Comparison of ENCODE assay signal across 23 mouse cellular contexts in the genomic region with DNA sequence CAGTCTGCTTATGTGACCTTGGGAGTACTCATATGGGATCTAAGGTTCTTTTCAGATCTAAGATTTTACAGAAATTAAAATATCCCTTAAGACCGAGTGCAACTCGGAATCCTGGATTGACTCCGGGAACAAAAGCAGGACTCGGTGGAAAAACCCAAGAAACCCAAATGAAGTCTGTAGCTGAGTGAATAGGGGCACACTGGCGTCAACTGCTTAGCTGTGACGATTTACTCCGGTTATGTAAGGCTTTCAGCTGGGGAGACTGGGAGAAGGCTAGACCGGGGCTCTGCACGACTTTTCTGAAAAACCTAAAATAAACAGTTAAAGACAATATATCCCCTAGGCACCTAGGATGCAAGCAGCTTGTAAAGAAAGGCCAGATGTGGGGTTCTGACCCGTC. TPM values are rescaled to one million over a fixed set of nuclear protein-coding genes. Genes with fewer than 3 reads are reported as not detected.
DNase-seq lines count a peak whose midpoint lies in the region; ATAC-seq and TF ChIP-seq lines count a peak whose summit lies in the region.
"Had no signal": no experiment of that assay in that cellular context is flagged by ENCODE, and none has a peak within 500 bp of the region (broad histone marks: within the 10 kb centered on the region; RNA-seq: fewer than 3 reads in every experiment).

No protein-coding gene starts in this region.

- no peak for ATAC-seq in heart, postnatal 0 days (ENCODE audit: insufficient read depth, low read depth)
- ATAC-seq in heart, embryonic 12.5 days (ENCODE audit: insufficient number of reproducible peaks, low FRiP score), result no peak
- ATAC-seq: forebrain, embryonic 14.5 days; hindbrain, embryonic 16.5 days; inflammation-experienced regulatory T-cells, adult 6 months; intestine, postnatal 0 days had no signal

- H3K4me1 ChIP-seq in heart, adult 2 months (ENCODE audit: control insufficient read depth, insufficient read depth, low read length), result peaks cover 24% of the 10 kb centered on the region
- H3K4me1 ChIP-seq in heart, postnatal 0 days (ENCODE audit: control insufficient read depth, insufficient read depth), result peaks cover 13% of the 10 kb centered on the region
- peaks cover 25% of the 10 kb centered on the region for H3K4me1 ChIP-seq in heart, embryonic 12.5 days (replicated peaks)
- H3K4me1 ChIP-seq in testis, adult 2 months (ENCODE audit: control insufficient read depth, insufficient read depth, low read length), result no peaks in the 10 kb centered on the region; the same call in 1 of the 2 replicates
- peaks cover 35% of the 10 kb centered on the region for H3K4me1 ChIP-seq in small intestine, adult 2 months (ENCODE audit: control insufficient read depth, insufficient read depth, insufficient read length, low read length)
- H3K4me1 ChIP-seq: embryonic facial prominence, embryonic 15.5 days had no signal

- H3K27me3 ChIP-seq in heart, adult 2 months (ENCODE audit: control insufficient read depth, insufficient read depth, low read length), result no peaks in the 10 kb centered on the region
- H3K27me3 ChIP-seq in heart, postnatal 0 days (ENCODE audit: control insufficient read depth, insufficient read depth, low read length), result no peaks in the 10 kb centered on the region
- no peaks in the 10 kb centered on the region; the same call in 1 of the 2 replicates for H3K27me3 ChIP-seq in heart, embryonic 12.5 days (replicated peaks)
- H3K27me3 ChIP-seq in testis, adult 2 months (ENCODE audit: control insufficient read depth, insufficient read depth, low read length), result no peaks in the 10 kb centered on the region
- no peaks in the 10 kb centered on the region for H3K27me3 ChIP-seq in small intestine, adult 2 months (ENCODE audit: control insufficient read depth, insufficient read depth, low read length)
- H3K27me3 ChIP-seq: embryonic facial prominence, embryonic 15.5 days; hindbrain, embryonic 12.5 days had no signal

- TF ChIP-seq EP300 in heart, adult 2 months (IDR thresholded peaks at IDR 0.05; ENCODE audit: insufficient read depth, low read depth, low read length), result no peak
- no peak for TF ChIP-seq EP300 in heart, postnatal 0 days (IDR thresholded peaks at IDR 0.05; ENCODE audit: low read depth)

- intact Hi-C loops in heart, adult 2 months (cut with DNase I), result no loop called here

- H3K9ac ChIP-seq in heart, adult 2 months (ENCODE audit: low read depth, low read length), result no peak overlapping the region
- no peak overlapping the region for H3K9ac ChIP-seq in heart, postnatal 0 days (replicated peaks; ENCODE audit: low read depth, low read length)
- H3K9ac ChIP-seq in heart, embryonic 12.5 days, result no peak overlapping the region
- H3K9ac ChIP-seq: embryonic facial prominence, embryonic 15.5 days; hindbrain, embryonic 12.5 days had no signal

- no peaks in the 10 kb centered on the region for H3K9me3 ChIP-seq in heart, postnatal 0 days (replicated peaks; ENCODE audit: control insufficient read depth, low read length)
- no peaks in the 10 kb centered on the region for H3K9me3 ChIP-seq in heart, embryonic 12.5 days (replicated peaks)
- H3K9me3 ChIP-seq: embryonic facial prominence, embryonic 15.5 days; forebrain, embryonic 10.5 days; G1E; hindbrain, embryonic 12.5 days had no signal

- no peak for DNase-seq in heart, adult 2 months
- DNase-seq in heart, adult 8-10 months (ENCODE audit: low spot score), result no peak
- DNase-seq in heart, postnatal 0 days (ENCODE audit: low spot score), result no peak
- DNase-seq in testis, postnatal 10 days (ENCODE audit: low spot score), result no peak
- no peak for DNase-seq in ovary, postnatal 14 days (ENCODE audit: low spot score)
- DNase-seq: cerebellum, adult 11 months; cerebellum, adult 9-10 months; cerebellum, postnatal 36 days; embryo, embryonic 11 days; gastrocnemius, postnatal 25 days; heart, postnatal 36 days had no signal

- no peak for TF ChIP-seq CTCF in heart, adult 2 months (IDR thresholded peaks at IDR 0.05)
- no peak for TF ChIP-seq CTCF in heart, postnatal 0 days (IDR thresholded peaks at IDR 0.05; ENCODE audit: low read depth)
- TF ChIP-seq CTCF in testis, adult 2 months (IDR thresholded peaks at IDR 0.05; ENCODE audit: control insufficient read depth, insufficient read depth, insufficient replicate concordance, low read depth, low read length), result no peak
- TF ChIP-seq CTCF in small intestine, adult 2 months (IDR thresholded peaks at IDR 0.05; ENCODE audit: extremely low read depth, insufficient read length, insufficient replicate concordance, low read depth, low read length), result no peak

- 73% methylated on average over 10 of the region's 10 CpGs for WGBS in heart, adult 2 months
- WGBS in heart, postnatal 0 days, result 59% methylated on average over 10 of the region's 10 CpGs
- WGBS in heart, embryonic 12.5 days, result 49% methylated on average over 10 of the region's 10 CpGs
- WGBS in small intestine, adult 2 months, result 49% methylated on average over 10 of the region's 10 CpGs

- no peak for TF ChIP-seq POLR2A in heart, adult 2 months (IDR thresholded peaks at IDR 0.05; ENCODE audit: insufficient read depth, low read depth, low read length)
- TF ChIP-seq POLR2A in testis, adult 2 months (IDR thresholded peaks at IDR 0.05; ENCODE audit: control insufficient read depth, low read depth, low read length), result no peak
- no peak for TF ChIP-seq POLR2A in small intestine, adult 2 months (IDR thresholded peaks at IDR 0.05; ENCODE audit: low read depth, low read length)

- H3K4me2 ChIP-seq in heart, postnatal 0 days (ENCODE audit: low read depth, low read length), result no peak overlapping the region
- H3K4me2 ChIP-seq in heart, embryonic 12.5 days, result no peak overlapping the region
- H3K4me2 ChIP-seq: embryonic facial prominence, embryonic 15.5 days; hindbrain, embryonic 12.5 days had no signal

- H3K36me3 ChIP-seq in heart, adult 2 months (ENCODE audit: control insufficient read depth, insufficient read depth, low read length), result peaks cover 20% of the 10 kb centered on the region
- H3K36me3 ChIP-seq in heart, postnatal 0 days (replicated peaks; ENCODE audit: control insufficient read depth, insufficient read depth, low read length), result peaks cover 12% of the 10 kb centered on the region; the same call in 1 of the 2 replicates
- no peaks in the 10 kb centered on the region for H3K36me3 ChIP-seq in heart, embryonic 12.5 days
- no peaks in the 10 kb centered on the region for H3K36me3 ChIP-seq in testis, adult 2 months (ENCODE audit: control insufficient read depth, insufficient read depth, low read length)
- H3K36me3 ChIP-seq in small intestine, adult 2 months (ENCODE audit: control insufficient read depth, insufficient read depth, low read length), result peaks cover 36% of the 10 kb centered on the region
- H3K36me3 ChIP-seq: embryonic facial prominence, embryonic 15.5 days; G1E had no signal

- H3K79me2 ChIP-seq in heart, adult 2 months (replicated peaks; ENCODE audit: control insufficient read depth, insufficient read depth, low read length), result no peaks in the 10 kb centered on the region

- H3K27ac ChIP-seq in heart, adult 2 months, result peak overlapping the region; percentile 84
- H3K27ac ChIP-seq in heart, postnatal 0 days (ENCODE audit: low read depth), result peak overlapping the region; percentile 28
- no peak overlapping the region for H3K27ac ChIP-seq in heart, embryonic 12.5 days (ENCODE audit: poor library complexity, severe bottlenecking)
- peak overlapping the region; percentile 19; the same call in 1 of the 2 replicates for H3K27ac ChIP-seq in testis, adult 2 months (ENCODE audit: control insufficient read depth, insufficient read depth, low read depth, low read length)
- H3K27ac ChIP-seq in small intestine, adult 2 months (ENCODE audit: insufficient read depth, low read depth, low read length), result peak overlapping the region; percentile 1; the same call in 1 of the 2 replicates
- H3K27ac ChIP-seq: embryonic facial prominence, embryonic 15.5 days; forebrain, embryonic 10.5 days; hindbrain, embryonic 12.5 days had no signal

- no peak overlapping the region for H3K4me3 ChIP-seq in heart, adult 2 months
- no peak overlapping the region for H3K4me3 ChIP-seq in heart, postnatal 0 days (ENCODE audit: low read depth, low read length)
- H3K4me3 ChIP-seq in heart, embryonic 12.5 days, result no peak overlapping the region
- H3K4me3 ChIP-seq in testis, adult 2 months (ENCODE audit: control insufficient read depth, low read depth, low read length), result no peak overlapping the region
- no peak overlapping the region for H3K4me3 ChIP-seq in small intestine, adult 2 months (ENCODE audit: low read depth, low read length)
- H3K4me3 ChIP-seq: embryonic facial prominence, embryonic 15.5 days; erythroblast, embryonic 14.5 days; forebrain, embryonic 10.5 days; hindbrain, embryonic 12.5 days had no signal

RNA-seq across cellular contexts. Expression of a gene that starts 19.5 kb away (rescaled TPM):
- 10 to 100 TPM; 26.7 to 31.1 TPM for total RNA-seq in heart, adult 2 months (2021)
- polyA plus RNA-seq in heart, adult 2 months (2012; rRNA removed), result 29.0 and 31.3 TPM in 2 replicates
- total RNA-seq in heart, adult 8-10 months (2022), result 10 to 100 TPM; 20.4 to 24.8 (median 24.5) TPM
- total RNA-seq in heart, postnatal 0 days (2014; rRNA removed; ENCODE audit: low replicate concordance), result 12.4 and 16.8 TPM in 2 replicates
- 0.63 and 1.2 TPM in 2 replicates for polyA plus RNA-seq in heart, postnatal 0 days (2015; fragmentation: Nextera tagmentation; extraction: Ambion mirVana)
- polyA plus RNA-seq in heart, embryonic 12.5 days (2016; fragmentation: Nextera tagmentation; extraction: Ambion mirVana), result 0.14 and 0.18 TPM in 2 replicates
- 23.7 and 27.9 TPM in 2 replicates for polyA plus RNA-seq in testis, adult 2 months (2012; rRNA removed)
- 12.9 and 52.6 TPM in 2 replicates for polyA plus RNA-seq in small intestine, adult 2 months (2012; rRNA removed)
- total RNA-seq: G1E had no signal

RNA-seq across cellular contexts. Expression of a gene that starts 46.8 kb away (rescaled TPM):
- under 1 TPM in 1 of 2 experiments, not detected in 1; 0.29 TPM for total RNA-seq in heart, adult 2 months (2021)
- polyA plus RNA-seq in heart, adult 2 months (2012; rRNA removed), result 0.06 and 0.29 TPM in 2 replicates
- total RNA-seq in heart, adult 8-10 months (2022), result under 1 TPM in 1 of 4 experiments, not detected in 3; 0.27 TPM
- total RNA-seq in heart, postnatal 0 days (2014; rRNA removed; ENCODE audit: low replicate concordance), result 1.1 and 2.3 TPM in 2 replicates
- polyA plus RNA-seq in heart, postnatal 0 days (2015; fragmentation: Nextera tagmentation; extraction: Ambion mirVana), result 0.90 and 1.3 TPM in 2 replicates
- not detected in 2 replicates for polyA plus RNA-seq in heart, embryonic 12.5 days (2016; fragmentation: Nextera tagmentation; extraction: Ambion mirVana)
- polyA plus RNA-seq in testis, adult 2 months (2012; rRNA removed), result 90.1 and 93.4 TPM in 2 replicates
- polyA plus RNA-seq in small intestine, adult 2 months (2012; rRNA removed), result 0.19 and 0.27 TPM in 2 replicates
- polyA plus RNA-seq: forebrain, embryonic 10.5 days had no signal

RNA-seq across cellular contexts. Expression of a gene that starts 48.6 kb away (rescaled TPM):
- total RNA-seq in heart, adult 2 months (2021), result 10 to 100 TPM; 75.2 to 83.2 TPM
- 139 and 142 TPM in 2 replicates for polyA plus RNA-seq in heart, adult 2 months (2012; rRNA removed)
- 10 to 100 TPM; 72.5 to 82.8 (median 80.1) TPM for total RNA-seq in heart, adult 8-10 months (2022)
- total RNA-seq in heart, postnatal 0 days (2014; rRNA removed; ENCODE audit: low replicate concordance), result 94.9 and 132 TPM in 2 replicates
- polyA plus RNA-seq in heart, postnatal 0 days (2015; fragmentation: Nextera tagmentation; extraction: Ambion mirVana), result 139 TPM in 2 replicates
- 103 and 104 TPM in 2 replicates for polyA plus RNA-seq in heart, embryonic 12.5 days (2016; fragmentation: Nextera tagmentation; extraction: Ambion mirVana)
- polyA plus RNA-seq in testis, adult 2 months (2012; rRNA removed), result 714 and 753 TPM in 2 replicates
- polyA plus RNA-seq in small intestine, adult 2 months (2012; rRNA removed), result 62.4 and 146 TPM in 2 replicates

Comparison
In these comparisons a context has a peak if more than half of its experiments do, and no peak if none do; other contexts are left out.
1. RNA of a gene that starts 46.8 kb away (polyA plus RNA-seq): 90.1 to 93.4 TPM in testis, adult 2 months; 0.90 to 1.3 TPM in heart, postnatal 0 days, 0.19 to 0.27 TPM in small intestine, adult 2 months, not detected in heart, embryonic 12.5 days and 0.06 to 0.29 TPM in heart, adult 2 months; every median in the first group is over 10 times any median in the second.